Mouse (Mus musculus): Measurements from ENCODE around the gene Hoxb4. TPM values are rescaled to one million over a fixed set of nuclear protein-coding genes. Genes with fewer than 3 reads are reported as not detected.
A peak's percentile ranks its signal among the peaks of the same experiment; 100 is the strongest.

Gene Hoxb4
- polyA plus RNA-seq, 1 experiment from 2014 or later: 0.70 TPM

- WGBS: 3% methylated on average over 21 of the region's 21 CpGs
- Histone ChIP-seq H3K4me1 (ENCODE audit: control insufficient read depth, insufficient read depth, low read length) (peaks cover 4% of the 10 kb centered on the region; the same call in 1 of the 2 replicates), H3K36me3 (ENCODE audit: control insufficient read depth, insufficient read depth, low read length) (no peaks in the 10 kb centered on the region), H3K4me3 (ENCODE audit: low read depth, low read length) (no peak overlapping the region), H3K9me3 (ENCODE audit: control insufficient read depth, low read length) (no peaks in the 10 kb centered on the region), H3K27me3 (replicated peaks; ENCODE audit: control insufficient read depth, insufficient read depth, low read length) (peaks cover 98% of the 10 kb centered on the region), H3K9ac (ENCODE audit: low read depth, low read length) (no peak overlapping the region), H3K4me2 (ENCODE audit: low read depth, low read length) (no peak overlapping the region), H3K27ac (replicated peaks; ENCODE audit: low read depth, low read length) (no peak overlapping the region)
- DNase-seq (ENCODE audit: low spot score) (no peak), ATAC-seq (ENCODE audit: low read depth) (no peak)
Measured at GRCm38 (mm10) chr11:96289293-96289692, 28.8 kb upstream of the Hoxb4 start.

- H3K4me3 ChIP-seq (ENCODE audit: low read depth, low read length): no peak overlapping the region
- H3K27me3 ChIP-seq (replicated peaks; ENCODE audit: control insufficient read depth, insufficient read depth, low read length): peaks cover 98% of the 10 kb centered on the region
- no peak for ATAC-seq (ENCODE audit: low read depth)
- H3K4me2 ChIP-seq (ENCODE audit: low read depth, low read length): no peak overlapping the region
- H3K36me3 ChIP-seq (ENCODE audit: control insufficient read depth, insufficient read depth, low read length): no peaks in the 10 kb centered on the region
- no peak overlapping the region for H3K27ac ChIP-seq (replicated peaks; ENCODE audit: low read depth, low read length)
- H3K4me1 ChIP-seq (ENCODE audit: control insufficient read depth, insufficient read depth, low read length): no peaks in the 10 kb centered on the region
- no peak overlapping the region for H3K9ac ChIP-seq (ENCODE audit: low read depth, low read length)
- H3K9me3 ChIP-seq (ENCODE audit: control insufficient read depth, low read length): no peaks in the 10 kb centered on the region
- 4% methylated on average over 6 of the region's 6 CpGs for WGBS
- no peak for DNase-seq (ENCODE audit: low spot score)
Measured at GRCm38 (mm10) chr11:96289837-96290236, 28.2 kb upstream of the Hoxb4 start.

DNA sequence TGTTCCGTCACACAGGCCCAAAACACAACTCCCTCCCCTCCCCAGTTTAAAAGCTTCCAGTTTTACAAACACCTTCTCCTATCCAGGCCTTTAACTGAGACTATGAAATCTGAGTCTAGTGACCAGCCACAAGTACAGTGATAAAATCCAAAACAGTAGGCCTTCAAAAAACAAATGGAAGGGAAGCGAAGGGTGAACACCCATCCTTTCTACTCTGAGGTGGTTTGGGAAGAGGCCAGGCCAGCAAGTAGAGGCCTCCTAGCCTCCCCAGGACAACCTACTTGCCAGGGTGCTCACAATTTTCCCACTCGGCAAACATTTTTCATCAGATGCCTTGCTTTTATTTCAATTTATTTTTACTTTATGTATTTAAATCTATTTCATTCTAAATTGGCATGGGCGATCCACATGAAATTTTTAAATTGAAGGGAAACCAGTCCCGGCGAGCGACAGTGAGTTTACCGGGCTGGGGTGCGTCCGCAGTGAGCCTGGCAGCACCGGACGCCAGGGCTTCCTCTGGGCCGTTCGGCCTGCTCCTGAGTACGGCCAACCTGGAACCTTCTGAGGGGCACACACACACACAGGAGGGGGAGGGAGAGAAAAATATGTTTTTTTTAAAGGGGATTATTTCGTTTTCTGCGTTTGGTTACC, 27.2 kb upstream of the Hoxb4 start:
- DNase-seq (ENCODE audit: low spot score): no peak
- no peak for ATAC-seq (ENCODE audit: low read depth)
- Histone ChIP-seq H3K4me2 (ENCODE audit: low read depth, low read length) (no peak overlapping the region), H3K27ac (replicated peaks; ENCODE audit: low read depth, low read length) (no peak overlapping the region), H3K27me3 (replicated peaks; ENCODE audit: control insufficient read depth, insufficient read depth, low read length) (peaks cover 99% of the 10 kb centered on the region), H3K4me1 (ENCODE audit: control insufficient read depth, insufficient read depth, low read length) (no peaks in the 10 kb centered on the region), H3K4me3 (ENCODE audit: low read depth, low read length) (no peak overlapping the region), H3K9me3 (ENCODE audit: control insufficient read depth, low read length) (no peaks in the 10 kb centered on the region), H3K36me3 (ENCODE audit: control insufficient read depth, insufficient read depth, low read length) (no peaks in the 10 kb centered on the region), H3K9ac (ENCODE audit: low read depth, low read length) (no peak overlapping the region)
- whole genome bisulfite sequencing: 4% methylated on average over 17 of the region's 17 CpGs

- WGBS: 3% methylated on average over 22 of the region's 22 CpGs
- no peaks in the 10 kb centered on the region for H3K4me1 ChIP-seq (ENCODE audit: control insufficient read depth, insufficient read depth, low read length)
- H3K4me3 ChIP-seq (ENCODE audit: low read depth, low read length): peak within 1 kb of the TSS; percentile 2; the same call in 1 of the 2 replicates
- DNase-seq (ENCODE audit: low spot score): no peak
- ATAC-seq (ENCODE audit: low read depth): no peak
- H3K9ac ChIP-seq (ENCODE audit: low read depth, low read length): 0 out of 2 replicates have a peak within 1 kb of the TSS, but pooled peaks have one; percentile 19
- H3K27ac ChIP-seq (replicated peaks; ENCODE audit: low read depth, low read length): no peak within 1 kb of the TSS; the same call in 1 of the 2 replicates
- no peak within 1 kb of the TSS for H3K4me2 ChIP-seq (ENCODE audit: low read depth, low read length)
- H3K9me3 ChIP-seq (ENCODE audit: control insufficient read depth, low read length): no peaks in the 10 kb centered on the region
- H3K27me3 ChIP-seq (replicated peaks; ENCODE audit: control insufficient read depth, insufficient read depth, low read length): peaks cover 99% of the 10 kb centered on the region
- H3K36me3 ChIP-seq (ENCODE audit: control insufficient read depth, insufficient read depth, low read length): no peaks in the 10 kb centered on the region
Measured at GRCm38 (mm10) chr11:96291681-96292564, 26.1 kb upstream of the Hoxb4 start, which contains the start of gene Hoxb6. TSS of gene Hoxb6 (plus strand) at chr11:96292476.

GRCm38 (mm10) chr11:96292565-96293301, 25.3 kb upstream of the Hoxb4 start:
- H3K27me3 ChIP-seq (replicated peaks; ENCODE audit: control insufficient read depth, insufficient read depth, low read length): peaks cover 99% of the 10 kb centered on the region
- H3K9ac ChIP-seq (ENCODE audit: low read depth, low read length): 0 out of 2 replicates have a peak overlapping the region, but pooled peaks have one; percentile 19
- no peaks in the 10 kb centered on the region for H3K4me1 ChIP-seq (ENCODE audit: control insufficient read depth, insufficient read depth, low read length)
- no peak overlapping the region; the same call in 1 of the 2 replicates for H3K4me3 ChIP-seq (ENCODE audit: low read depth, low read length)
- H3K4me2 ChIP-seq (ENCODE audit: low read depth, low read length): no peak overlapping the region
- H3K9me3 ChIP-seq (ENCODE audit: control insufficient read depth, low read length): no peaks in the 10 kb centered on the region
- WGBS: 2% methylated on average over 12 of the region's 12 CpGs
- H3K27ac ChIP-seq (replicated peaks; ENCODE audit: low read depth, low read length): no peak overlapping the region
- ATAC-seq (ENCODE audit: low read depth) (no peak), DNase-seq (ENCODE audit: low spot score) (no peak)
- no peaks in the 10 kb centered on the region for H3K36me3 ChIP-seq (ENCODE audit: control insufficient read depth, insufficient read depth, low read length)

DNA sequence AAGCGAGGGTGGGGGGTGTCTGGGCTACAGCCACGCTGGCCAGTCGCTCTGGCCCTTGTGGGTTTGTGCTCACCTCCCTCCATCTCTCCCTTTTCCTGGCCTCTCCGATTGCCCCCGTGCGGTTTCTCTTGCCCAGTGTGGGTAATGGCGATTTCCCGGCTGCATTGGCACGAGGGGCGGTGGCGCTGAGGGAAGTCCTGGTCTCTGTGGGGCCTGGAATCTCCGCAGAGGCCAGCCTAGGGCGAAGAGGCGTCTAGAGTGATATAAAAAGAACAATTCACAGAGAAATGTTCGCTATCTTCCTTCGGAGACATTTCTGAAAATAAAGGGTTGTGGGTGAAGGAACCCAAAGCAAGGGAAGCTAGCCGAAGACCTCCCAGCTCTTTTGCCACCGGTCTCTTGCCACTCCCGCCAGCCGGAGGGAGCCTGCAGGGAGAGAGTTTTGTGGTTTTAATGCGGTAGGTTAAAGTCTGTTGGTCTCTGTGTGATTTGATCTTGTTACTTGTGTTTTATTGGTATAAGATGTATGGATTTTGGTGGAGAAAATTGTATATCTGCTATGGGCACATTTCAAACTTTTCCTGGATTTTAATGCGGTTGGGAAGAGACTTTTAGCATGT, 24.7 kb upstream of the Hoxb4 start:
- Histone ChIP-seq H3K4me2 (ENCODE audit: low read depth, low read length) (no peak overlapping the region), H3K9me3 (ENCODE audit: control insufficient read depth, low read length) (no peaks in the 10 kb centered on the region), H3K27me3 (replicated peaks; ENCODE audit: control insufficient read depth, insufficient read depth, low read length) (peaks cover 99% of the 10 kb centered on the region), H3K9ac (ENCODE audit: low read depth, low read length) (0 out of 2 replicates have a peak overlapping the region, but pooled peaks have one; percentile 19), H3K36me3 (ENCODE audit: control insufficient read depth, insufficient read depth, low read length) (no peaks in the 10 kb centered on the region), H3K27ac (replicated peaks; ENCODE audit: low read depth, low read length) (no peak overlapping the region), H3K4me3 (ENCODE audit: low read depth, low read length) (peak overlapping the region; percentile 2; the same call in 1 of the 2 replicates), H3K4me1 (ENCODE audit: control insufficient read depth, insufficient read depth, low read length) (no peaks in the 10 kb centered on the region)
- ATAC-seq (ENCODE audit: low read depth) (no peak), DNase-seq (ENCODE audit: low spot score) (no peak)
- WGBS: under 1% methylated on average over 20 of the region's 22 CpGs

- under 1% methylated on average over 32 of the region's 32 CpGs for WGBS
Measured at GRCm38 (mm10) chr11:96294245-96295091, 23.6 kb upstream of the Hoxb4 start.

More at GRCm38 (mm10) chr11:96294245-96295091, 23.6 kb upstream of the Hoxb4 start:
- H3K9ac ChIP-seq (ENCODE audit: low read depth, low read length): no peak overlapping the region
- H3K27ac ChIP-seq (replicated peaks; ENCODE audit: low read depth, low read length): no peak overlapping the region
- H3K4me3 ChIP-seq (ENCODE audit: low read depth, low read length): peak overlapping the region; percentile 10; the same call in 1 of the 2 replicates
- H3K4me2 ChIP-seq (ENCODE audit: low read depth, low read length): no peak overlapping the region
- H3K36me3 ChIP-seq (ENCODE audit: control insufficient read depth, insufficient read depth, low read length): no peaks in the 10 kb centered on the region
- peaks cover 99% of the 10 kb centered on the region for H3K27me3 ChIP-seq (replicated peaks; ENCODE audit: control insufficient read depth, insufficient read depth, low read length)
- ATAC-seq (ENCODE audit: low read depth) (no peak), DNase-seq (ENCODE audit: low spot score) (peak; percentile 72)
- no peaks in the 10 kb centered on the region for H3K4me1 ChIP-seq (ENCODE audit: control insufficient read depth, insufficient read depth, low read length)
- no peaks in the 10 kb centered on the region for H3K9me3 ChIP-seq (ENCODE audit: control insufficient read depth, low read length)
